Mouse (Mus musculus): ENCODE data around the gene 0610040J01Rik.

GRCm38 (mm10) chr5:63847080-63847479 is 34.9 kb downstream of the 0610040J01Rik start:
- no peak for TF ChIP-seq CTCF (IDR thresholded peaks at IDR 0.05; ENCODE audit: control insufficient read depth, insufficient read depth, insufficient replicate concordance, low read depth, low read length)
- TF ChIP-seq POLR2A (IDR thresholded peaks at IDR 0.05; ENCODE audit: control insufficient read depth, low read depth, low read length): no peak
